22 mouse cellular contexts compared by ENCODE assay signal in genomic region chrX:98574201-98574600, GRCm38 (mm10).
DNase-seq lines count a peak whose midpoint lies in the region; ATAC-seq lines count a peak whose summit lies in the region.
"Had no signal": no experiment of that assay in that cellular context is flagged by ENCODE, and none has a peak within 500 bp of the region (broad histone marks: within the 10 kb centered on the region; RNA-seq: fewer than 3 reads in every experiment).

No protein-coding gene starts in this region.

- H3K9ac ChIP-seq in kidney, embryonic 15.5 days: no peak overlapping the region
- H3K9ac ChIP-seq in kidney, embryonic 14.5 days (ENCODE audit: low read depth, low read length): no peak overlapping the region
- no peak overlapping the region for H3K9ac ChIP-seq in kidney, embryonic 16.5 days (replicated peaks; ENCODE audit: low read length)
- H3K9ac ChIP-seq: forebrain, embryonic 13.5 days; hindbrain, embryonic 12.5 days had no signal

- H3K27me3 ChIP-seq in kidney, embryonic 15.5 days: no peaks in the 10 kb centered on the region; the same call in none of the 2 replicates
- no peaks in the 10 kb centered on the region for H3K27me3 ChIP-seq in kidney, embryonic 14.5 days (ENCODE audit: control insufficient read depth, insufficient read depth, low read length)
- H3K27me3 ChIP-seq in kidney, embryonic 16.5 days (ENCODE audit: insufficient read depth, low read length): peaks cover 2% of the 10 kb centered on the region; the same call in 1 of the 2 replicates
- H3K27me3 ChIP-seq: forebrain, embryonic 13.5 days; hindbrain, embryonic 12.5 days had no signal

- no peak overlapping the region for H3K27ac ChIP-seq in kidney, embryonic 15.5 days
- H3K27ac ChIP-seq in kidney, embryonic 14.5 days (ENCODE audit: low read depth, low read length): no peak overlapping the region
- H3K27ac ChIP-seq in kidney, embryonic 16.5 days (ENCODE audit: low read length): no peak overlapping the region
- H3K27ac ChIP-seq: forebrain, embryonic 10.5 days; forebrain, embryonic 13.5 days; gastrocnemius, adult 2 months; hindbrain, embryonic 12.5 days had no signal

- peak; percentile 26 for DNase-seq in kidney, adult 11 months
- DNase-seq in kidney, adult 8-10 months: peak; percentile 8 to 63
- peak; percentile 0 for DNase-seq in skeletal muscle tissue, adult 2 months (ENCODE audit: low read depth, low spot score)
- DNase-seq in urinary bladder, postnatal 4 days (ENCODE audit: low spot score in 2 of 2): no peak
- no peak for DNase-seq in thymus, adult 18-20 months
- DNase-seq: adrenal gland, postnatal 10 days; adrenal gland, postnatal 36 days; cerebellum, adult 18-20 months; cerebellum, adult 9-10 months; cerebellum, postnatal 14 days; gastrocnemius, adult 2 months; gastrocnemius, postnatal 14 days; heart, adult 11 months had no signal

- no peaks in the 10 kb centered on the region for H3K4me1 ChIP-seq in kidney, embryonic 15.5 days
- no peaks in the 10 kb centered on the region for H3K4me1 ChIP-seq in kidney, embryonic 14.5 days (ENCODE audit: control insufficient read depth, insufficient read depth, low read length)
- H3K4me1 ChIP-seq in kidney, embryonic 16.5 days (ENCODE audit: insufficient read depth, low read length): no peaks in the 10 kb centered on the region
- H3K4me1 ChIP-seq: forebrain, embryonic 10.5 days; forebrain, embryonic 13.5 days; hindbrain, embryonic 12.5 days had no signal

- no peak overlapping the region for H3K4me3 ChIP-seq in kidney, embryonic 15.5 days (replicated peaks)
- no peak overlapping the region for H3K4me3 ChIP-seq in kidney, embryonic 14.5 days (ENCODE audit: low read length)
- no peak overlapping the region for H3K4me3 ChIP-seq in kidney, embryonic 16.5 days (ENCODE audit: low read length)
- H3K4me3 ChIP-seq: forebrain, embryonic 10.5 days; forebrain, embryonic 13.5 days; gastrocnemius, adult 2 months; hindbrain, embryonic 12.5 days had no signal

- H3K9me3 ChIP-seq in kidney, embryonic 15.5 days (replicated peaks): no peaks in the 10 kb centered on the region
- H3K9me3 ChIP-seq in kidney, embryonic 14.5 days (ENCODE audit: control insufficient read depth, low read length): no peaks in the 10 kb centered on the region
- no peaks in the 10 kb centered on the region for H3K9me3 ChIP-seq in kidney, embryonic 16.5 days (ENCODE audit: low read length)
- H3K9me3 ChIP-seq: forebrain, embryonic 10.5 days; forebrain, embryonic 13.5 days; hindbrain, embryonic 12.5 days had no signal

- no peaks in the 10 kb centered on the region for H3K36me3 ChIP-seq in kidney, embryonic 15.5 days
- H3K36me3 ChIP-seq in kidney, embryonic 14.5 days (ENCODE audit: control insufficient read depth, insufficient read depth, low read length): no peaks in the 10 kb centered on the region
- H3K36me3 ChIP-seq in kidney, embryonic 16.5 days (ENCODE audit: insufficient read depth, low read length): no peaks in the 10 kb centered on the region
- H3K36me3 ChIP-seq: forebrain, embryonic 10.5 days had no signal

- H3K4me2 ChIP-seq in kidney, embryonic 15.5 days: no peak overlapping the region
- no peak overlapping the region for H3K4me2 ChIP-seq in kidney, embryonic 14.5 days (replicated peaks; ENCODE audit: low read depth, low read length)
- H3K4me2 ChIP-seq in kidney, embryonic 16.5 days (replicated peaks; ENCODE audit: low read depth, low read length): no peak overlapping the region
- H3K4me2 ChIP-seq: forebrain, embryonic 13.5 days; heart, embryonic 11.5 days; hindbrain, embryonic 12.5 days had no signal

- no peak for ATAC-seq in kidney, embryonic 15.5 days (replicated peaks; ENCODE audit: low FRiP score)
- no peak for ATAC-seq in kidney, embryonic 14.5 days (ENCODE audit: low FRiP score, low TSS enrichment)
- peak; percentile 39; the same call in 1 of the 2 replicates for ATAC-seq in kidney, embryonic 16.5 days (ENCODE audit: low FRiP score, low TSS enrichment)
- ATAC-seq: forebrain, embryonic 13.5 days; forebrain, embryonic 16.5 days; Patski had no signal

Comparison
In these comparisons a context has a peak if more than half of its experiments do, and no peak if none do; other contexts are left out.
1. DNase-seq: peak in kidney, adult 11 months (single experiment), kidney, adult 8-10 months (2 of 2) and skeletal muscle tissue, adult 2 months (single experiment); none in urinary bladder, postnatal 4 days (0 of 2) and thymus, adult 18-20 months (0 of 2).